ENCODE assay signal across 26 mouse cellular contexts in the genomic region with DNA sequence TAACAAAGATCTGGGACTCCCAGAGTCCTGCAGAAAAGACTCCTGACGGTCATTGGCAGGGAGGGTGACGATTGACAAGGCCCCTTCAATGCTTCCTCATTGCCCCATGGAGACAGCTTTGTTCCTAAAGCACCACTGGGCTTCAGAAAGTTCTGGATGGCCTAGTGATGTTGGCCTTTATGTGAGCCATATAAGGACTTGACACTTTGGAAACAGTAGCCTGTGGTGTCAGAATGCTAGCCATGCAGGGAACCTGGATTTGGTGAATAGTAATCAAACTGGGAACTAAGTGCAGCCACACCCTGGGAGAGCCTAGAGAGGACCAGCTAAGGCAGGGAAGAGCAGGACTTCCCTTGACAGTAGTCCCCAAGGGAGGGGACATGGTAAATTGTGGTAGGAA. TPM values are rescaled to one million over a fixed set of nuclear protein-coding genes. Genes with fewer than 3 reads are reported as not detected.
DNase-seq lines count a peak whose midpoint lies in the region; ATAC-seq and TF ChIP-seq lines count a peak whose summit lies in the region.
"Had no signal": no experiment of that assay in that cellular context is flagged by ENCODE, and none has a peak within 500 bp of the region (broad histone marks: within the 10 kb centered on the region; RNA-seq: fewer than 3 reads in every experiment).

No protein-coding gene starts in this region.

- intact Hi-C loops in heart, postnatal 25 days (cut with DNase I): no loop called here

- no peaks in the 10 kb centered on the region for H3K4me1 ChIP-seq in intestine, embryonic 14.5 days (replicated peaks; ENCODE audit: control insufficient read depth, insufficient read depth, low read length)
- H3K4me1 ChIP-seq in intestine, embryonic 15.5 days (replicated peaks): peaks cover 3% of the 10 kb centered on the region; the same call in 1 of the 2 replicates
- peaks cover 46% of the 10 kb centered on the region for H3K4me1 ChIP-seq in small intestine, adult 2 months (ENCODE audit: control insufficient read depth, insufficient read depth, insufficient read length, low read length)
- H3K4me1 ChIP-seq: embryonic facial prominence, embryonic 12.5 days; forebrain, embryonic 12.5 days had no signal

- no peak for TF ChIP-seq CTCF in small intestine, adult 2 months (IDR thresholded peaks at IDR 0.05; ENCODE audit: extremely low read depth, insufficient read length, insufficient replicate concordance, low read depth, low read length)

- H3K4me3 ChIP-seq in intestine, embryonic 14.5 days (ENCODE audit: low read depth, low read length): no peak overlapping the region
- no peak overlapping the region for H3K4me3 ChIP-seq in intestine, embryonic 15.5 days (replicated peaks)
- no peak overlapping the region for H3K4me3 ChIP-seq in small intestine, adult 2 months (ENCODE audit: low read depth, low read length)
- H3K4me3 ChIP-seq: embryonic facial prominence, embryonic 10.5 days; embryonic facial prominence, embryonic 12.5 days; forebrain, embryonic 10.5 days; forebrain, embryonic 12.5 days had no signal

- 82% methylated on average over 2 of the region's 2 CpGs for WGBS in intestine, embryonic 14.5 days
- WGBS in intestine, embryonic 15.5 days: 87% methylated on average over 2 of the region's 2 CpGs
- WGBS in small intestine, adult 2 months: 51% methylated on average over 2 of the region's 2 CpGs

- H3K36me3 ChIP-seq in intestine, embryonic 14.5 days (ENCODE audit: control insufficient read depth, insufficient read depth, low read length): no peaks in the 10 kb centered on the region
- no peaks in the 10 kb centered on the region for H3K36me3 ChIP-seq in intestine, embryonic 15.5 days
- no peaks in the 10 kb centered on the region for H3K36me3 ChIP-seq in small intestine, adult 2 months (ENCODE audit: control insufficient read depth, insufficient read depth, low read length)
- H3K36me3 ChIP-seq: embryonic facial prominence, embryonic 10.5 days; embryonic facial prominence, embryonic 12.5 days; forebrain, embryonic 10.5 days; forebrain, embryonic 12.5 days; G1E had no signal

- H3K27me3 ChIP-seq in intestine, embryonic 14.5 days (replicated peaks; ENCODE audit: control insufficient read depth, insufficient read depth, low read length): no peaks in the 10 kb centered on the region
- H3K27me3 ChIP-seq in intestine, embryonic 15.5 days (replicated peaks): no peaks in the 10 kb centered on the region
- H3K27me3 ChIP-seq in small intestine, adult 2 months (ENCODE audit: control insufficient read depth, insufficient read depth, low read length): no peaks in the 10 kb centered on the region
- H3K27me3 ChIP-seq: embryonic facial prominence, embryonic 12.5 days; forebrain, embryonic 12.5 days; Patski had no signal

- no peak overlapping the region for H3K9ac ChIP-seq in intestine, embryonic 14.5 days (ENCODE audit: low read length)
- H3K9ac ChIP-seq in intestine, embryonic 15.5 days: no peak overlapping the region
- H3K9ac ChIP-seq: embryonic facial prominence, embryonic 12.5 days; forebrain, embryonic 12.5 days had no signal

- peak; percentile 72 for DNase-seq in heart, adult 11 months
- DNase-seq in heart, postnatal 25 days (ENCODE audit: low spot score): no peak
- DNase-seq in intestine, embryonic 14.5 days (ENCODE audit: low spot score): peak; percentile 28
- DNase-seq: adrenal gland, adult 8-10 months; adrenal gland, postnatal 14 days; adrenal gland, postnatal 36 days; B cell, adult 2 months; cerebellum, adult 11-12 months; cerebellum, adult 2 months; cerebellum, adult 9-10 months; cerebellum, postnatal 10 days; cerebellum, postnatal 25 days had no signal

- no peak for ATAC-seq in intestine, embryonic 14.5 days (replicated peaks; ENCODE audit: low FRiP score, low TSS enrichment, low read depth)
- ATAC-seq in intestine, embryonic 15.5 days: no peak
- ATAC-seq: activated CD4-positive, CD25-positive, alpha-beta regulatory T cell, adult 4 months; CD4-positive, CD25-positive, alpha-beta regulatory T cell, adult 4 months; forebrain, embryonic 14.5 days; forebrain, embryonic 16.5 days; Patski had no signal

- TF ChIP-seq POLR2A in small intestine, adult 2 months (IDR thresholded peaks at IDR 0.05; ENCODE audit: low read depth, low read length): no peak

- no peak overlapping the region for H3K4me2 ChIP-seq in intestine, embryonic 14.5 days (ENCODE audit: low read length)
- H3K4me2 ChIP-seq in intestine, embryonic 15.5 days (replicated peaks): no peak overlapping the region
- H3K4me2 ChIP-seq: embryonic facial prominence, embryonic 12.5 days; forebrain, embryonic 12.5 days had no signal

- H3K27ac ChIP-seq in intestine, embryonic 14.5 days (ENCODE audit: low read depth): no peak overlapping the region
- H3K27ac ChIP-seq in intestine, embryonic 15.5 days: no peak overlapping the region
- peak overlapping the region; percentile 9; the same call in 1 of the 2 replicates for H3K27ac ChIP-seq in small intestine, adult 2 months (ENCODE audit: insufficient read depth, low read depth, low read length)
- H3K27ac ChIP-seq: embryonic facial prominence, embryonic 10.5 days; embryonic facial prominence, embryonic 12.5 days; forebrain, embryonic 10.5 days; forebrain, embryonic 12.5 days had no signal

- H3K9me3 ChIP-seq in intestine, embryonic 14.5 days (ENCODE audit: control insufficient read depth, low read length): no peaks in the 10 kb centered on the region
- no peaks in the 10 kb centered on the region for H3K9me3 ChIP-seq in intestine, embryonic 15.5 days
- H3K9me3 ChIP-seq: embryonic facial prominence, embryonic 10.5 days; embryonic facial prominence, embryonic 12.5 days; forebrain, embryonic 10.5 days; forebrain, embryonic 12.5 days; G1E had no signal

RNA-seq across cellular contexts. Expression of a gene that starts 0.8 kb away (rescaled TPM):
- total RNA-seq in heart, postnatal 25 days (2021): under 1 TPM; 0.48 to 0.70 TPM
- 0.16 TPM in 1 of 2 replicates, not detected in the other for polyA plus RNA-seq in intestine, embryonic 14.5 days (2014; fragmentation: Nextera tagmentation; extraction: Ambion mirVana)
- 0.18 and 0.21 TPM in 2 replicates for polyA plus RNA-seq in intestine, embryonic 15.5 days (2015; fragmentation: Nextera tagmentation; extraction: Ambion mirVana)
- 0.74 and 1.6 TPM in 2 replicates for polyA plus RNA-seq in small intestine, adult 2 months (2012; rRNA removed)
- total RNA-seq: adrenal gland, postnatal 14 days; adrenal gland, postnatal 36 days; G1E had no signal
- polyA plus RNA-seq: activated CD4-positive, CD25-positive, alpha-beta regulatory T cell, adult 4 months; cortical plate, adult 2 months; embryonic facial prominence, embryonic 10.5 days; embryonic facial prominence, embryonic 12.5 days; forebrain, embryonic 10.5 days; forebrain, embryonic 12.5 days; forebrain, embryonic 14.5 days; forebrain, embryonic 16.5 days; G1E had no signal

RNA-seq across cellular contexts. Expression of a gene that starts 25.0 kb away (rescaled TPM):
- not detected for total RNA-seq in heart, postnatal 25 days (2021)
- 0.71 and 0.76 TPM in 2 replicates for polyA plus RNA-seq in intestine, embryonic 14.5 days (2014; fragmentation: Nextera tagmentation; extraction: Ambion mirVana)
- polyA plus RNA-seq in intestine, embryonic 15.5 days (2015; fragmentation: Nextera tagmentation; extraction: Ambion mirVana): 0.96 and 2.5 TPM in 2 replicates
- polyA plus RNA-seq in small intestine, adult 2 months (2012; rRNA removed): 747 and 1,110 TPM in 2 replicates
- polyA plus RNA-seq: cortical plate, adult 2 months; embryonic facial prominence, embryonic 10.5 days; embryonic facial prominence, embryonic 12.5 days; embryonic facial prominence, embryonic 14.5 days; forebrain, embryonic 10.5 days; forebrain, embryonic 12.5 days; forebrain, embryonic 14.5 days; forebrain, embryonic 16.5 days; G1E; Patski had no signal

Comparison
In these comparisons a context has a peak if more than half of its experiments do, and no peak if none do; other contexts are left out.
1. RNA of a gene that starts 25.0 kb away (polyA plus RNA-seq): 747 to 1,110 TPM in small intestine, adult 2 months; 0.96 to 2.5 TPM in intestine, embryonic 15.5 days and 0.71 to 0.76 TPM in intestine, embryonic 14.5 days; every median in the first group is over 100 times any median in the second.